26 mouse cellular contexts compared by ENCODE assay signal in the genomic region with DNA sequence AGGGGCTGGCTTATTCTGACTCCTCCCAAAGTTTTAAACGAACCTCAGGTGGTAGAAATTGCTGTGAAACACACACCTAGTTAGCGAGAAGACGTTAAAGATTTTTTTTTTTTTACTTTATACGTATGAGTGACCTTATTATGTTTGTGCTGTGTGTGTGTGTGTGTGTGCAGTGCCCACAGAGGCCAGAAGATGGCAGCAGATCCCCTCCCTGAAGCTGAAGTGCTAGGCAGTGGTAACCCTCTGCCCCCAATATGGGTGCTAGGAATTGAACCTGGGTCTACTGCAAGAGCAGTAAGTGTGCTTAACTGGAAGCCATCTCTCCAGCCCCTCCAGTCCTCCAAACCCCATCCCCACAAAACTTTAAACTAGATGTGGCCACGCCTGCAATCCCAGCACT. TPM values are rescaled to one million over a fixed set of nuclear protein-coding genes. Genes with fewer than 3 reads are reported as not detected.
DNase-seq lines count a peak whose midpoint lies in the region; ATAC-seq and TF ChIP-seq lines count a peak whose summit lies in the region.
"Had no signal": no experiment of that assay in that cellular context is flagged by ENCODE, and none has a peak within 500 bp of the region (broad histone marks: within the 10 kb centered on the region; RNA-seq: fewer than 3 reads in every experiment).

No protein-coding gene starts in this region.

- H3K9ac ChIP-seq in lung, postnatal 0 days (replicated peaks; ENCODE audit: low read depth), result no peak overlapping the region
- no peak overlapping the region for H3K9ac ChIP-seq in ES-Bruce4 (ENCODE audit: low read depth, poor library complexity, severe bottlenecking)
- H3K9ac ChIP-seq: embryonic facial prominence, embryonic 12.5 days; heart, embryonic 12.5 days; hindbrain, embryonic 14.5 days; intestine, embryonic 15.5 days; liver, embryonic 13.5 days; midbrain, embryonic 15.5 days had no signal

- no peaks in the 10 kb centered on the region for H3K27me3 ChIP-seq in kidney, adult 2 months (replicated peaks; ENCODE audit: control insufficient read depth, insufficient read depth, low read length)
- no peaks in the 10 kb centered on the region for H3K27me3 ChIP-seq in lung, postnatal 0 days (replicated peaks; ENCODE audit: insufficient read depth, low read length)
- no peaks in the 10 kb centered on the region for H3K27me3 ChIP-seq in ES-Bruce4 (ENCODE audit: control insufficient read depth, insufficient read depth, low read length, poor library complexity, severe bottlenecking)
- H3K27me3 ChIP-seq: embryonic facial prominence, embryonic 12.5 days; intestine, embryonic 15.5 days; liver, embryonic 13.5 days; midbrain, embryonic 15.5 days had no signal

- no peak for DNase-seq in kidney, adult 2 months
- no peak for DNase-seq in kidney, postnatal 36 days
- DNase-seq in lung, postnatal 0 days (ENCODE audit: low spot score), result no peak
- DNase-seq in lung, postnatal 36 days, result no peak
- DNase-seq in brain, embryonic 14.5 days (ENCODE audit: low read depth), result no peak
- DNase-seq in gastrocnemius, adult 18-20 months (ENCODE audit: low spot score), result no peak
- DNase-seq: cerebellum, adult 8-10 months; heart, postnatal 14 days; left cerebral cortex, postnatal 4 days; liver, embryonic 13.5 days; lung, postnatal 10 days; right cerebral cortex, postnatal 14 days had no signal

- 83% methylated on average over 5 of the region's 5 CpGs for WGBS in kidney, adult 2 months
- WGBS in lung, postnatal 0 days, result 85% methylated on average over 5 of the region's 5 CpGs

- H3K36me3 ChIP-seq in kidney, adult 2 months (ENCODE audit: control insufficient read depth, insufficient read depth, low read length), result no peaks in the 10 kb centered on the region
- no peaks in the 10 kb centered on the region for H3K36me3 ChIP-seq in lung, postnatal 0 days (ENCODE audit: insufficient read depth, low read length)
- no peaks in the 10 kb centered on the region for H3K36me3 ChIP-seq in ES-Bruce4 (ENCODE audit: control insufficient read depth, insufficient read depth, low read length, poor library complexity, severe bottlenecking)
- H3K36me3 ChIP-seq: embryonic facial prominence, embryonic 12.5 days; heart, embryonic 12.5 days; intestine, embryonic 15.5 days; liver, embryonic 13.5 days; midbrain, embryonic 15.5 days had no signal

- H3K4me1 ChIP-seq in kidney, adult 2 months (ENCODE audit: control insufficient read depth, insufficient read depth, low read length), result no peaks in the 10 kb centered on the region
- H3K4me1 ChIP-seq in lung, postnatal 0 days (ENCODE audit: insufficient read depth, low read depth, low read length), result no peaks in the 10 kb centered on the region
- no peaks in the 10 kb centered on the region for H3K4me1 ChIP-seq in ES-Bruce4 (ENCODE audit: control insufficient read depth, insufficient read depth, low read length)
- H3K4me1 ChIP-seq: embryonic facial prominence, embryonic 12.5 days; heart, embryonic 12.5 days; intestine, embryonic 15.5 days; liver, embryonic 13.5 days; midbrain, embryonic 15.5 days had no signal

- no peak overlapping the region for H3K4me3 ChIP-seq in kidney, adult 2 months (ENCODE audit: insufficient read depth, low read depth, low read length)
- no peak overlapping the region for H3K4me3 ChIP-seq in lung, postnatal 0 days (ENCODE audit: low read depth, low read length)
- H3K4me3 ChIP-seq in ES-Bruce4 (ENCODE audit: low read depth, low read length), result no peak overlapping the region
- H3K4me3 ChIP-seq: embryonic facial prominence, embryonic 12.5 days; erythroblast, embryonic 14.5 days; heart, embryonic 12.5 days; intestine, embryonic 15.5 days; left cerebral cortex, adult 2 months; liver, embryonic 13.5 days; midbrain, embryonic 15.5 days had no signal

- H3K27ac ChIP-seq in kidney, adult 2 months (ENCODE audit: insufficient read depth, low read depth, low read length), result no peak overlapping the region
- H3K27ac ChIP-seq in lung, postnatal 0 days (ENCODE audit: low read length), result no peak overlapping the region
- H3K27ac ChIP-seq in ES-Bruce4 (ENCODE audit: insufficient read depth, low read length), result no peak overlapping the region
- H3K27ac ChIP-seq: embryonic facial prominence, embryonic 12.5 days; hindbrain, embryonic 14.5 days; intestine, embryonic 15.5 days; left cerebral cortex, adult 2 months; liver, embryonic 13.5 days; midbrain, embryonic 15.5 days had no signal

- TF ChIP-seq POLR2A in kidney, adult 2 months (IDR thresholded peaks at IDR 0.05; ENCODE audit: low read depth, low read length), result no peak
- no peak for TF ChIP-seq POLR2A in ES-Bruce4 (IDR thresholded peaks at IDR 0.05; ENCODE audit: insufficient read depth, low read length)
- no peak for TF ChIP-seq POLR2A in brain, embryonic 14.5 days (IDR thresholded peaks at IDR 0.05; ENCODE audit: borderline replicate concordance, extremely low read depth, insufficient read depth, insufficient read length, poor library complexity, severe bottlenecking)

- ATAC-seq in lung, postnatal 0 days, result no peak
- ATAC-seq: CD4-positive, CD25-positive, alpha-beta regulatory T cell, adult 4 months; forebrain, embryonic 14.5 days; intestine, embryonic 15.5 days; midbrain, embryonic 15.5 days had no signal

- peak; percentile 38; the same call in 1 of the 2 replicates for TF ChIP-seq CTCF in kidney, adult 2 months (conservative IDR thresholded peaks at IDR 0.05; ENCODE audit: insufficient read depth, insufficient read length, low read depth, low read length)
- TF ChIP-seq CTCF in lung, postnatal 0 days (IDR thresholded peaks at IDR 0.05), result peak; percentile 43
- peak; percentile 82 for TF ChIP-seq CTCF in ES-Bruce4 (IDR thresholded peaks at IDR 0.05; ENCODE audit: low read depth, low read length)
- peak; percentile 31; the same call in 1 of the 2 replicates for TF ChIP-seq CTCF in brain, embryonic 14.5 days (IDR thresholded peaks at IDR 0.05; ENCODE audit: borderline replicate concordance, extremely low read depth, insufficient read depth, insufficient read length)

- H3K4me2 ChIP-seq in lung, postnatal 0 days (replicated peaks; ENCODE audit: low read depth, low read length), result no peak overlapping the region
- H3K4me2 ChIP-seq: embryonic facial prominence, embryonic 12.5 days; heart, embryonic 12.5 days; hindbrain, embryonic 14.5 days; intestine, embryonic 15.5 days; liver, embryonic 13.5 days; midbrain, embryonic 15.5 days had no signal

- H3K9me3 ChIP-seq in lung, postnatal 0 days (ENCODE audit: low read length), result no peaks in the 10 kb centered on the region
- H3K9me3 ChIP-seq in ES-Bruce4 (replicated peaks; ENCODE audit: control insufficient read depth, insufficient read depth, low read length, poor library complexity, severe bottlenecking), result no peaks in the 10 kb centered on the region
- H3K9me3 ChIP-seq: embryonic facial prominence, embryonic 12.5 days; heart, embryonic 12.5 days; intestine, embryonic 15.5 days; liver, embryonic 13.5 days; midbrain, embryonic 15.5 days had no signal

- TF ChIP-seq EP300 in lung, postnatal 0 days (IDR thresholded peaks at IDR 0.05), result no peak
- no peak for TF ChIP-seq EP300 in ES-Bruce4 (IDR thresholded peaks at IDR 0.05; ENCODE audit: insufficient read depth, low read depth, low read length)

RNA-seq across cellular contexts. Expression of gene Htr1d, which starts 40.3 kb away (rescaled TPM):
- not detected in 2 replicates for polyA plus RNA-seq in kidney, adult 2 months (2012; rRNA removed)
- polyA plus RNA-seq in lung, postnatal 0 days (2015; fragmentation: Nextera tagmentation; extraction: Ambion mirVana), result 0.10 TPM in 1 of 2 replicates, not detected in the other
- polyA plus RNA-seq in ES-Bruce4 (2011; ENCODE audit: insufficient read depth, insufficient read length, low read depth, missing spikeins), result 1.1 and 1.2 TPM in 2 replicates
- 0.15 and 0.45 TPM in 2 replicates for polyA plus RNA-seq in brain, embryonic 14.5 days (2012; rRNA removed)
- total RNA-seq in gastrocnemius, adult 18-20 months (2021), result not detected
- total RNA-seq: gastrocnemius, postnatal 4 days; heart, postnatal 14 days; neutrophil, adult 5-6 weeks had no signal
- polyA plus RNA-seq: CD4-positive, CD25-positive, alpha-beta regulatory T cell, adult 4 months; erythroblast, embryonic 14.5 days; liver, embryonic 13.5 days; spleen, adult 2 months; thymus, postnatal 0 days had no signal

Comparison
In these comparisons a context has a peak if more than half of its experiments do, and no peak if none do; other contexts are left out.
1. CTCF ChIP-seq: peak in every context shown above with its lines; median percentile 82 in ES-Bruce4; 43 in lung, postnatal 0 days; 38 in kidney, adult 2 months; 31 in brain, embryonic 14.5 days.